Mouse (Mus musculus) retina, adult 2 months (tissue): ENCODE measurements around the gene Col11a1.

Experiments
- DNase-seq: peaks from one replicate; pipeline ENCODE4 v3.0.0-alpha.2; 2012; ENCODE audit warnings: low read depth, low spot score

The Col11a1 gene

GRCm38 (mm10) chr3:114029971-114030635, at the start of gene Col11a1:
Gene Col11a1, plus strand, starts transcription at chr3:114030540.
- DNase-seq, result no peak

GRCm38 (mm10) chr3:113990936-113991335, 39.4 kb upstream of the Col11a1 start:
- DNase-seq, result no peak

- DNase-seq, result no peak
Observed at GRCm38 (mm10) chr3:114030886-114031285, 546 bp downstream of the Col11a1 start.

GRCm38 (mm10) chr3:114031351-114032213, 1.2 kb downstream of the Col11a1 start:
- no peak for DNase-seq

- DNase-seq, result no peak
Observed at GRCm38 (mm10) chr3:114032333-114032732, 2.0 kb downstream of the Col11a1 start.

GRCm38 (mm10) chr3:114052406-114052805, 22.1 kb downstream of the Col11a1 start:
- DNase-seq, result no peak

- DNase-seq, result no peak
Observed at GRCm38 (mm10) chr3:114053501-114053900, 23.2 kb downstream of the Col11a1 start.

- DNase-seq, result no peak
Observed at GRCm38 (mm10) chr3:114065123-114065522, 34.8 kb downstream of the Col11a1 start.

- no peak for DNase-seq
Observed at GRCm38 (mm10) chr3:114065587-114065986, 35.2 kb downstream of the Col11a1 start.

- no peak for DNase-seq
Observed at GRCm38 (mm10) chr3:114099335-114099734, 69.0 kb downstream of the Col11a1 start.

GRCm38 (mm10) chr3:114107099-114107498, 76.8 kb downstream of the Col11a1 start:
- no peak for DNase-seq

- no peak for DNase-seq
Observed at GRCm38 (mm10) chr3:114147140-114147539, 116.8 kb downstream of the Col11a1 start.

GRCm38 (mm10) chr3:114197964-114198750, 167.8 kb downstream of the Col11a1 start:
- no peak for DNase-seq

GRCm38 (mm10) chr3:114212255-114212654, 181.9 kb downstream of the Col11a1 start:
- DNase-seq, result no peak

GRCm38 (mm10) chr3:114216105-114216504, 185.8 kb downstream of the Col11a1 start:
- no peak for DNase-seq

GRCm38 (mm10) chr3:114229501-114229900, 199.2 kb downstream of the Col11a1 start:
- no peak for DNase-seq
